Mouse (Mus musculus) v-Abl transformed pro-B cells (cell line): ENCODE measurements around the gene Ddx58.

Experiments
- in situ Hi-C, 2 experiments: fragments of 400-800 bp; cut with MboI; formaldehyde crosslinking; loops; one replicate each; pipeline ENCODE4 v1.15.1; 2025; ENCODE audit not compliant: unreplicated experiment in 2 of 2

Gene Ddx58

GRCm38 (mm10) chr4:40239409-40240271, at the start of gene Ddx58:
TSS of gene Ddx58 (minus strand) at chr4:40239828.
- in situ Hi-C loops, result loop anchor here (5.0 kb wide), 1 partner anchor 38 kb away; the partner anchor contains the start of gene Ndufb6 (in 2 of the 2)

GRCm38 (mm10) chr4:40289046-40289445, 49.4 kb upstream of the Ddx58 start:
- in situ Hi-C loops, result loop anchor here (5.0 to 25.0 kb wide), 5 partner anchors 64 to 823 kb away; partner anchors contain the start of genes Aptx (in 1 of the 2) and Nol6 (in 1 of the 2)

GRCm38 (mm10) chr4:40287415-40287814, 47.8 kb upstream of the Ddx58 start:
- in situ Hi-C loops, result loop anchor here (5.0 to 25.0 kb wide), 5 partner anchors 63 to 825 kb away; partner anchors contain the start of genes Aptx (in 1 of the 2) and Nol6 (in 1 of the 2)

GRCm38 (mm10) chr4:40285582-40285981, 46.0 kb upstream of the Ddx58 start:
- in situ Hi-C loops, result loop anchor here (5.0 to 25.0 kb wide), 5 partner anchors 61 to 827 kb away; partner anchors contain the start of genes Aptx (in 1 of the 2) and Nol6 (in 1 of the 2)

GRCm38 (mm10) chr4:40279276-40279900, 39.8 kb upstream of the Ddx58 start, which contains the start of gene Ndufb6:
TSS of gene Ndufb6 (minus strand) at chr4:40279421.
- in situ Hi-C loops, result loop anchor here (5.0 to 25.0 kb wide), 3 partner anchors 37 to 995 kb away; partner anchors contain the start of genes Nol6 (in 1 of the 2) and Ubap2 (in 1 of the 2)

- in situ Hi-C loops, result loop anchor here (5.0 to 25.0 kb wide), 3 partner anchors 37 to 996 kb away; partner anchors contain the start of genes Nol6 (in 1 of the 2) and Ubap2 (in 1 of the 2)
These were observed 39.2 kb upstream of the Ddx58 start for GRCm38 (mm10) chr4:40278880-40279275.

- in situ Hi-C loops, result loop anchor here (10.0 to 25.0 kb wide), 2 partner anchors 693 to 1005 kb away; partner anchors contain the start of genes Nfx1 (in 1 of the 2) and Ubap2 (in 1 of the 2)
These were observed 29.9 kb upstream of the Ddx58 start, which contains the start of the genes Smim27 and Topors for GRCm38 (mm10) chr4:40269430-40270032. TSS of gene Smim27 (plus strand) at chr4:40269579. TSS of gene Topors (minus strand) at chr4:40269850.

- in situ Hi-C loops, result loop anchor here in 1 of 2 experiments (25.0 kb wide), 1 partner anchor 693 kb away; the partner anchor contains the start of gene Nfx1
These were observed 29.2 kb upstream of the Ddx58 start for GRCm38 (mm10) chr4:40268835-40269234.

GRCm38 (mm10) chr4:40268204-40268813, 28.7 kb upstream of the Ddx58 start:
- in situ Hi-C loops, result loop anchor here in 1 of 2 experiments (25.0 kb wide), 1 partner anchor 694 kb away; the partner anchor contains the start of gene Nfx1

GRCm38 (mm10) chr4:40267681-40268080, 28.1 kb upstream of the Ddx58 start:
- in situ Hi-C loops, result loop anchor here in 1 of 2 experiments (25.0 kb wide), 1 partner anchor 695 kb away; the partner anchor contains the start of gene Nfx1

- in situ Hi-C loops, result loop anchor here in 1 of 2 experiments (25.0 kb wide), 1 partner anchor 698 kb away; the partner anchor contains the start of gene Nfx1
These were observed 24.7 kb upstream of the Ddx58 start for GRCm38 (mm10) chr4:40264321-40264720.

- in situ Hi-C loops, result loop anchor here in 1 of 2 experiments (25.0 kb wide), 1 partner anchor 708 kb away; the partner anchor contains the start of gene Nfx1
These were observed 14.9 kb upstream of the Ddx58 start for GRCm38 (mm10) chr4:40254385-40255103.

- in situ Hi-C loops, result loop anchor here in 1 of 2 experiments (25.0 kb wide), 1 partner anchor 709 kb away; the partner anchor contains the start of gene Nfx1
These were observed 14.1 kb upstream of the Ddx58 start for GRCm38 (mm10) chr4:40253766-40254165.

GRCm38 (mm10) chr4:40250984-40251383, 11.4 kb upstream of the Ddx58 start:
- in situ Hi-C loops, result loop anchor here in 1 of 2 experiments (25.0 kb wide), 1 partner anchor 711 kb away; the partner anchor contains the start of gene Nfx1

GRCm38 (mm10) chr4:40244035-40244434, 4.4 kb upstream of the Ddx58 start:
- in situ Hi-C loops, result loop anchor here (5.0 kb wide), 1 partner anchor 33 kb away; the partner anchor contains the start of gene Ndufb6 (in 2 of the 2)

- in situ Hi-C loops, result loop anchor here (5.0 kb wide), 1 partner anchor 34 kb away; the partner anchor contains the start of gene Ndufb6 (in 2 of the 2)
These were observed 3.4 kb upstream of the Ddx58 start for GRCm38 (mm10) chr4:40243006-40243405.

GRCm38 (mm10) chr4:40241928-40242327, 2.3 kb upstream of the Ddx58 start:
- in situ Hi-C loops, result loop anchor here (5.0 kb wide), 1 partner anchor 35 kb away; the partner anchor contains the start of gene Ndufb6 (in 2 of the 2)

GRCm38 (mm10) chr4:40240272-40240744, 680 bp upstream of the Ddx58 start:
- in situ Hi-C loops, result loop anchor here (5.0 kb wide), 1 partner anchor 37 kb away; the partner anchor contains the start of gene Ndufb6 (in 2 of the 2)
